Mouse (Mus musculus) hematopoietic multipotent progenitor cell, adult 10-12 weeks (in vitro differentiated cells): ENCODE results near the gene Sned1. TPM values are rescaled to one million over a fixed set of nuclear protein-coding genes. Genes with fewer than 3 reads are reported as not detected.

Experiments
- polyA plus RNA-seq: library from polyadenylated mRNA; stranded (reverse); fragments of >175 nt; gene quantifications from 2 replicates; pipeline ENCODE4 v1.2.3, GENCODE M21; 2012; ENCODE audit warnings: low replicate concordance

Sned1 gene
- polyA plus RNA-seq, result 1.4 and 2.2 TPM in 2 replicates

DNA sequence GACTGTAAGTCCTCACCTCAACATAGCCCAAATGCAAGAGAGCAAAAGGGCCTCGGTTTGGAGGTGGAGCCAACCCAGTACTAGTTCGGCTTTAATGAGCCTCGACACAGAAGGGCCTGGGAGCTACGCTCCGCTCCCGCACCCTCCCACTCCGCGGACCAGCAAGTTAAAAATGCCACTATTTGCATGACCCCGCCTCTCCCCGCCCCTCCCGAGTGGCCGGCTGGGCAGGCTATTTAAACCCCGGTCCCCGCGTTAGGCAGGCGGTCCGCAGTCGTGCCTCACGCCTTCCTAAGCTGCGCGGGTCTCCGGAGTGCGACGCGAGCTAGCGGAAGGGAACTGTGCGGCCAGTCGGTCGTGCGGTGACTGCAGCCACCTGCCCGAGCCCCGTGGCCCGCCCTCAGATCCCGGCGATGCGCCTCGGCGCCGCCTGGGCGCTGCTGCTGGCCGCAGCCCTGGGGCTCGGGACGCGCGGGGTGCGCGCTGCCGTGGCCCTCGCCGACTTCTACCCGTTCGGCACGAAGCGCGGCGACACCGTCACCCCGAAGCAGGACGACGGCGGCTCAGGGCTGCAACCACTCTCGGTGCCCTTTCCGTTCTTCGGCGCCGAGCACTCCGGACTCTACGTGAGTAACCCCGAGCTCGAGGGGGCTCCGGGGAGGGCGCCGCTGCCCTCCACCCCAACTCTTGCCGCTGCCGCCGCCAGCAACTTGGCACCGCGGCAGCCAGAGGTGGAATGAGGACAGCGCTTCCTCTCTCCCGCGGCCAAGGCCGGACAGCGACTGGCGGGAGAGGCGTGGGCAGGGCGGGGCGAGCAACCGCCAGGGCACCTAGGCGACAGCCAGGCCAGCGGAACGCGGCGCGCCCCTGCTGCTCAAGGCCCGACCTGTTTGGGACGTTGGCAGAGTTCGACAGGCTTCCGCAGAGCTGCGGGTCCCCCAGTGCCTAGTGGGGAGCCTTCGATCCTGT lies at the start of gene Sned1:
Gene Sned1, plus strand, starts transcription at position 266 of the 969 bp plus-strand sequence.

DNA sequence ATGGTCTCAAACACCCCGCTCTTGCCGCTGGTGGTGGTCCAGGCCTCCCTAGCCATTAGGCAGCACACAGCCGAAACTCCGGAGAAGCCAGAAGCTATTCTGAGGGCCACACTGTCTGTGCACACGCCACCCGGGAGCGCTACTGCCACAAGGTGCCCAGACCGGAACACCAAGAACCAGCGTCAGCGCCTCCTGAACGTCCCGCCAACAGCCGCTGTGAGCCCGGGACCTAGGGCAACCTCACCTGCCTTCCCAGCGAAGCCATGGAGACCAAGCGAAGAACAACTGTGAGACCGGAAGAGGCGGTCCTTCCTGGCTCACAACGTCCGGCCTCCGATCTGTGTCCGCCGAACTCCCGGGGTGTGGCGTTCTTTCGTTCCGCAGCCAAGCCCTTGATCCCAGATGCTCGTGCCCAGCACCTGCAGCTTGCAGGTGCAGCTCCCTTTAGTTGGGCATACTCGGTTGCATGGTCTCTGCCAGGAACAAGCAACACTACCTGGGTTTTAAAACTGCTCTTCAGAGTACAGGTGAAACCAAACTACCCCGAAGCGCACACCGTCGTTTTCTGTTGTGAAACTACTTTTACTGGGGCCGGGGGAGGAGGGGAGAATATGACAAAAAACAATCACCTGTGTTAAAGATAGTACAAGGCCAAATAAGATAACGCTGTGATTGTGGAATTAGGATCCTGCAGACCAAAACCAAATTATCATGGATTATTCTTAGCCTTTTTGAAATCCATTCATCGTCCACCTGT lies 70.1 kb downstream of the Sned1 start, which contains the start of gene Mterf4:
Gene Mterf4, minus strand, starts transcription at position 335 of the 757 bp plus-strand sequence.

DNA sequence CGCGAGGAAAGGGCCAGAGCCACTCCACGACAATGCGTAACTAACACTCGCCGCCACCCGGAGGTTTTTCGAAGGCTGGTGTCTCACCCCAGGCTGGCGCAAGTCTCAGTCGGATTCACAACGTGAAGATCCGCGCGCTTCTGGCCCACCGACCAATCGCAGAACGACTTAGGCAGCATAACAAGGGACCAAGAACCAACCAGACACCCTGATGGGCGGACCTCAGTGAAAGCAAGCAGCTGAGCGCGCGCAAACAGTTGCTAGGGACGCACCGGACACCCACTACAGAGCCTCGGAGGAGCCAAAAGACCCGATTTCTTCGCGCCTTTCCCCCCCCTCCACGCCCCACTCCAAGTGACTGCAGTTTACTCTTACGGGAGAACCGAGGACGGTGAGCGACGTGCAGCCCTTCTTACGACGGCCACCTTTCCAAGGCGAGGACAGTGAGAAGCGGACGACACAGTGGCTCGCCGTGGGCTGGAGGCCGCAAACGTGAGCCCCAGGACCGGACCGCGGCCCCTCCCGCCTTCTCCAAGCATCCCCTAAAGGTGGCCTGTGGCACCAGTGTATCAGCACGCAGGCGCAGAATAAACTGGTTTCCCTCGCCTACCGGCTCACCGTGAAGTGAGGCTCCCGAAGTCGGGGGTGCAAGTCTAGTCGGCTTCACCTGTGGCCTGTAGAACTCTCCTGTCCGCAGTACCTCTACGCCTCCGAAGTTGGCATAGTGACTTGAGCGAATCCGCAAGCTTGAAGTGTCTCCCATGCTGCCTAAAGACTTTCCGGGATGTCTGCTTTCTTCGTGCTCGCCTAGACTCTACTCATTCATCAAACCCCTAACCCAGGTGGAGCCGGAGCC lies 107.2 kb downstream of the Sned1 start, which contains the start of the genes Ppp1r7 and Pask:
Gene Ppp1r7, plus strand, starts transcription at position 207 of the 856 bp plus-strand sequence.
Gene Pask, minus strand, starts transcription at position 835 of the 856 bp plus-strand sequence.

Other genes with a start within 250 kb of the Sned1 start
- not detected in 2 replicates for gene Aqp12, start 229.5 kb upstream of the Sned1 start, polyA plus RNA-seq
- gene Kif1a, start 133.9 kb upstream of the Sned1 start, polyA plus RNA-seq, result 0.19 and 0.28 TPM in 2 replicates
- not detected in 2 replicates for gene Agxt, start 100.6 kb upstream of the Sned1 start, polyA plus RNA-seq
- gene 2310007B03Rik, start 74.9 kb upstream of the Sned1 start, polyA plus RNA-seq, result not detected in 2 replicates
- gene Crocc2, start 67.1 kb upstream of the Sned1 start, polyA plus RNA-seq, result 0.02 TPM in 2 replicates
- gene Mterf4, start 70.1 kb downstream of the Sned1 start, polyA plus RNA-seq, result 2.9 and 3.5 TPM in 2 replicates
- 1.9 and 9.2 TPM in 2 replicates for gene Ppp1r7, start 107.0 kb downstream of the Sned1 start, polyA plus RNA-seq
- 0.28 and 1.6 TPM in 2 replicates for gene Pask, start 107.6 kb downstream of the Sned1 start, polyA plus RNA-seq
- gene Ano7, start 138.1 kb downstream of the Sned1 start, polyA plus RNA-seq, result 0.03 TPM in 1 of 2 replicates, not detected in the other
- 15.7 and 20.3 TPM in 2 replicates for gene Hdlbp, start 243.0 kb downstream of the Sned1 start, polyA plus RNA-seq